Mouse (Mus musculus) hindbrain, embryonic 12.5 days (tissue): ENCODE results near the gene Plac9a. TPM values are rescaled to one million over a fixed set of nuclear protein-coding genes. Genes with fewer than 3 reads are reported as not detected.
"Not testable (repeated sequence)": the region's sequence is repeated elsewhere in the genome, so short reads cannot be mapped to it uniquely, and the experiment has no call there.

Source experiments
- ATAC-seq: fragments of 200-750 bp; cut with Nextera tagmentation; 2 replicates; pipeline ENCODE4 v1.8.0; 2017; ENCODE audit warnings: moderate TSS enrichment; ENCODE audit not compliant: low FRiP score
- H3K27ac ChIP-seq: fragments of 300-500 bp; sonication (generic); 2 replicates; pipeline ENCODE4 v1.5.1; 2016; ENCODE audit warnings: mild to moderate bottlenecking
- H3K27me3 ChIP-seq: fragments of 300-500 bp; sonication (generic); 2 replicates; pipeline ENCODE4 v1.6.1; 2016; ENCODE audit warnings: mild to moderate bottlenecking
- H3K36me3 ChIP-seq: fragments of 300-500 bp; sonication (generic); 2 replicates; pipeline ENCODE4 v1.6.1; 2016; ENCODE audit warnings: mild to moderate bottlenecking
- H3K4me1 ChIP-seq: fragments of 300-500 bp; sonication (generic); 2 replicates; pipeline ENCODE4 v1.6.1; 2016
- H3K4me2 ChIP-seq: fragments of 300-500 bp; sonication (generic); replicated peaks from 2 replicates; pipeline ENCODE4 v1.6.1; 2016; ENCODE audit warnings: mild to moderate bottlenecking
- H3K4me3 ChIP-seq: fragments of 300-500 bp; sonication (generic); 2 replicates; pipeline ENCODE4 v1.5.1; 2016; ENCODE audit warnings: mild to moderate bottlenecking
- H3K9ac ChIP-seq: fragments of 300-500 bp; sonication (generic); 2 replicates; pipeline ENCODE4 v1.6.1; 2016; ENCODE audit warnings: mild to moderate bottlenecking, moderate library complexity
- H3K9me3 ChIP-seq: fragments of 300-500 bp; sonication (generic); replicated peaks from 2 replicates; pipeline ENCODE4 v1.6.1; 2016; ENCODE audit warnings: mild to moderate bottlenecking
- WGBS: fragments of 180-500 bp; shearing (Covaris S2); methylation state at CpG from one replicate; pipeline ENCODE4 v1.1.7; 2016; 5-methylcytosine and 5-hydroxymethylcytosine counted together
- polyA plus RNA-seq: library from polyadenylated mRNA; unstranded; fragments of >200 nt; fragmentation: Nextera tagmentation; extraction: Ambion mirVana; gene quantifications from 2 replicates; pipeline ENCODE4 v1.2.1, GENCODE M21; 2016

Gene Plac9a
- polyA plus RNA-seq, 1 experiment from 2014 or later = not detected

- 54% methylated on average over 3 of the region's 3 CpGs for WGBS
- no peak for ATAC-seq
Observed at GRCm38 (mm10) chr14:25857168-25857621, 45.7 kb downstream of the Plac9a start.

DNA sequence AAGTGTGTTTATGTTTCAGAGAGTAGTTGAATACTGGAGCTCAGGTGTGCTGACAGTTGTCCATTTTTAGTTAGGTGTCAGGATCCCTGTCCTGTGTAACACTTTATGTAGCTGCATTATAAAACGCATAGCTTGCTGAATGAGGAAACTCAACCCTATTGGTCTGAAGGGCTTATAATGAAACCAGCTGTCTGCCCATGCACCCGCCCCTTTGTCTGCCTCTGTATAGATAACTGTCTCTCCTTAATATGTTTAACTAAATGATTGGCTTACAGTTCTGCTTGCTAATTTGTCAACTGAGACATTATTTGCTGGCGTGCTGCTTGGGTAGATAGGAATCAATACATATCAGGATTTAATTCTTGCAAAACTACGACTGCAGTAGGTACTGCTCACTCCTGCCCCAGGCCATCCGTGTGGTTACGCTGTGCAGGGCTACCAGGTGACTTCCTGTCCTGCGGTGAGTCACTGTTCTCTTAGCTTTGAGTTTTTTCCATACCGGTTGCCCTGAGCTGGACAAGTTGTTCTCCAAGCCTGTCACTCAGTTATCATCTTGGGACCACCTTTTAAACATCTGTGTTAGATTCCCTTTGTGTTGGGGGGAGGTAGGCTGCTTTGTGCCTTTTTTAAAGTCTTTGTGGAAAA lies 47.5 kb downstream of the Plac9a start:
- H3K4me3 ChIP-seq = no peak overlapping the region
- no peak overlapping the region for H3K9ac ChIP-seq
- H3K4me2 ChIP-seq = no peak overlapping the region
- H3K27ac ChIP-seq = no peak overlapping the region
- no peaks in the 10 kb centered on the region for H3K27me3 ChIP-seq
- 71% methylated on average over 8 of the region's 8 CpGs for WGBS
- no peaks in the 10 kb centered on the region for H3K36me3 ChIP-seq
- ATAC-seq = no peak
- H3K4me1 ChIP-seq = peaks cover 3% of the 10 kb centered on the region; the same call in 1 of the 2 replicates
- H3K9me3 ChIP-seq = no peaks in the 10 kb centered on the region

More at GRCm38 (mm10) chr14:25857168-25857621, 45.7 kb downstream of the Plac9a start:
- H3K36me3 ChIP-seq = no peaks in the 10 kb centered on the region
- H3K4me1 ChIP-seq = peaks cover 3% of the 10 kb centered on the region; the same call in 1 of the 2 replicates
- H3K4me2 ChIP-seq = no peak overlapping the region
- H3K9ac ChIP-seq = no peak overlapping the region
- no peak overlapping the region for H3K27ac ChIP-seq
- no peaks in the 10 kb centered on the region for H3K27me3 ChIP-seq
- no peak overlapping the region for H3K4me3 ChIP-seq
- no peaks in the 10 kb centered on the region for H3K9me3 ChIP-seq

DNA sequence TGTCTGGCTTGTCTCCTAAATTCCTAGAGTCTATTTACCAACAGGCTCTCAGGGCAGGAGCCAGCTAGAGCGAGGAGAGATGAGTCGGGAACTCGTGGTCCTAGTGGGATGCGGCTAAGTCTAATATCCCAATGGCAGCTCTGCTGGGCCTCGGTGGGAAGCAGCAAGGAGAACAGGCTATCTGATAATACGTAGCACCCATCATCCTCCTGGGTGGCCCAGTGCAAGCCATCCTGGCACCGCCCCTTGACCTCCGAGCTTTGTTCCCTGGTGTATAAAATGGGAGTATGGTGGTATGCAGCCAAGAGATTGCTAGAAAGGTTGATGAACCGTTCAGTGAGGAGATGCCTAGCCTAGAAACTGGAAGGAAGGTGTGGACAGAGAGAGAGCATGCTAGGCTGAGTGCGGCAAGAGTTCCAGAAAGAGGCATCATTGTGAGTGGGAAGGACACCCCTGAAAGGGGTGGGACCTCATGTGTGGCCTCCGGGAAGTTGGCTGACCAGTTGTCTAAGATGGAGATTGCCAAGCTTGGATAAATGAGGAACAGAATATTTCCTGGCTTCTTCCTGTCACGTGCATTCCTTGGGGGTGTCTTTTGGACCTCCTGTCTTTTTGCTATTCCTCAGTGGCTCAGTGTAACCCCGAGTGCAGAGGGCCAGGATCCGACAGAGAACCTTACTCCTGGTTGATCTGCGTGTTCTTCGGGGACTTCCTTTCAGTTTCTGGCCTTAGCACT lies 49.0 kb downstream of the Plac9a start:
- Histone ChIP-seq H3K4me3 (no peak overlapping the region), H3K9ac (no peak overlapping the region), H3K36me3 (no peaks in the 10 kb centered on the region), H3K27ac (no peak overlapping the region), H3K4me1 (peaks cover 3% of the 10 kb centered on the region; the same call in 1 of the 2 replicates), H3K9me3 (no peaks in the 10 kb centered on the region), H3K4me2 (no peak overlapping the region), H3K27me3 (no peaks in the 10 kb centered on the region)
- no peak for ATAC-seq
- 91% methylated on average over 16 of the region's 16 CpGs for whole genome bisulfite sequencing

GRCm38 (mm10) chr14:25853295-25853694 lies 49.6 kb downstream of the Plac9a start:
- 47% methylated on average over 6 of the region's 6 CpGs for WGBS
- Histone ChIP-seq H3K4me1 (peaks cover 3% of the 10 kb centered on the region; the same call in 1 of the 2 replicates), H3K36me3 (no peaks in the 10 kb centered on the region), H3K9ac (no peak overlapping the region), H3K9me3 (no peaks in the 10 kb centered on the region), H3K4me2 (no peak overlapping the region), H3K27me3 (no peaks in the 10 kb centered on the region), H3K27ac (no peak overlapping the region), H3K4me3 (no peak overlapping the region)
- no peak for ATAC-seq

- no peak overlapping the region for H3K4me3 ChIP-seq
- peaks cover 12% of the 10 kb centered on the region for H3K4me1 ChIP-seq
- no peak overlapping the region for H3K9ac ChIP-seq
- WGBS = 83% methylated on average over 11 of the region's 11 CpGs
- H3K9me3 ChIP-seq = no peaks in the 10 kb centered on the region
- H3K4me2 ChIP-seq = no peak overlapping the region
- no peak for ATAC-seq
- no peaks in the 10 kb centered on the region for H3K36me3 ChIP-seq
- H3K27me3 ChIP-seq = no peaks in the 10 kb centered on the region
- H3K27ac ChIP-seq = no peak overlapping the region
Observed at GRCm38 (mm10) chr14:25852121-25852561, 50.8 kb downstream of the Plac9a start.

DNA sequence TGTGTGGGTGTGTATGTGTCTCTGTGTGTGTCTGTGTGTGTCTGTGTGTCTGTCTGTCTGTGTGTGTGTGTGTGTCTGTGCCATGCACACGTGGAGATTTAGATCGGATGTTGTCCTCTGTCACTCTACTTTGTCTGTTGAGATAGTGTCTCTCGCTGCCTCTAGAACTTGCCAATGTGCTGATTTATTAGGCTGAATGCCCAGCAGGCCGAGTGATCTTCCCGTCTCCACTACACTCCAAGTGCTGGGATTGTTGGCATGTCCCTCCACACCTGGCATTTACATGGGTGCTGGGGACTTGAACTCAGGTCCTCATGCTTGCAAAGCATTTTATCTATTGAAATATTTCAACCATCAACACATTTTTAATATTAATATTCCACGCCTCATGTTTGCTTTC lies 51.7 kb downstream of the Plac9a start:
- no peaks in the 10 kb centered on the region for H3K36me3 ChIP-seq
- no peaks in the 10 kb centered on the region for H3K9me3 ChIP-seq
- 76% methylated on average over 6 of the region's 6 CpGs for WGBS
- no peaks in the 10 kb centered on the region; the same call in 1 of the 2 replicates for H3K27me3 ChIP-seq
- H3K9ac ChIP-seq = no peak overlapping the region
- no peak overlapping the region for H3K27ac ChIP-seq
- H3K4me1 ChIP-seq = peaks cover 13% of the 10 kb centered on the region
- no peak overlapping the region for H3K4me2 ChIP-seq
- no peak for ATAC-seq
- H3K4me3 ChIP-seq = no peak overlapping the region

- 91% methylated on average over 2 of the region's 2 CpGs for WGBS
- peaks cover 13% of the 10 kb centered on the region for H3K4me1 ChIP-seq
- no peak for ATAC-seq
- no peaks in the 10 kb centered on the region; the same call in 1 of the 2 replicates for H3K27me3 ChIP-seq
- no peaks in the 10 kb centered on the region for H3K9me3 ChIP-seq
- H3K36me3 ChIP-seq = no peaks in the 10 kb centered on the region
- H3K4me3 ChIP-seq = no peak overlapping the region
- no peak overlapping the region for H3K27ac ChIP-seq
- H3K9ac ChIP-seq = no peak overlapping the region
- H3K4me2 ChIP-seq = no peak overlapping the region
Observed at GRCm38 (mm10) chr14:25850433-25850832, 52.5 kb downstream of the Plac9a start.

DNA sequence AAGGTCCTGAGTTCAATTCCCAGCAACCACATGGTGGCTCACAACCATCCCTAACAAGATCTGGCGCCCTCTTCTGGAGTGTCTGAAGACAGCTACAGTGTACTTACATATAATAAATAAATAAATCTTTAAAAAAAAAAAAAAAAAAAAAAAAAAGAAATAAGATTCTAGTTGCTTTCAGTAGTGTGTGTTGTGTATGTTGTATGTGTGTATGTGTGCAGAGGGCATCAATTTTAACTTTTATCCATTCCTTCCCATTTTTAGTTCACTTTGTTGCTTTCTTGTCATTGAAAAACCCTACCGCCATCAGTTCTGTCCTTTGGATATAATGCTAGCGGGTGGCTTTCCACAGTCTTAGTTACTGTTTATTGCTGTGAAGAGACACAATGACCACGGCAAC lies 54.2 kb downstream of the Plac9a start:
- Histone ChIP-seq H3K27me3 (peaks cover 10% of the 10 kb centered on the region), H3K4me1 (peaks cover 13% of the 10 kb centered on the region)
- not testable (repeated sequence) for H3K9me3 ChIP-seq, ATAC-seq, H3K4me3 ChIP-seq, H3K4me2 ChIP-seq, H3K27ac ChIP-seq, H3K9ac ChIP-seq, H3K36me3 ChIP-seq
- WGBS = 97% methylated on average over 3 of the region's 4 CpGs

- ATAC-seq = no peak
- no peak overlapping the region for H3K9ac ChIP-seq
- WGBS = 77% methylated on average over 6 of the region's 6 CpGs
Observed at GRCm38 (mm10) chr14:25848237-25848636, 54.7 kb downstream of the Plac9a start.

DNA sequence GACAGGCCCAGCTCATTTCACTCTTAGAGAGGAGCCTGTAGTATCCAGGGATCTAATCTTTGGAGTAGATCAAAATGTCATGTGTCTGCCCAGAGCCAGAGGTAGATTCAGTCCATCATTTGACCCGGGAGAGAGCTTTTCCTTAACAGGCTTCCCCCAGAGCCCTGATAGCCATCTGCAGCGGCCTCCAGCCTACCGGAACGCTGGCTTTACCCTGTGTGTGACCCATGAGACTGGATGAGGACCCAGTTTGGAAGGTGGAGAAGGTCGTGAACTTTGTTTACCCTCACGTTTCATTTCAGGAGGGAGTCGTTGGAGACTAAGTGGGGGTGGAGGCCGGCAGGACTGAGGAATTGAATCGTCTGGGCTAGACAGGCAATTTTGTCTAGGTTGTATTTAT lies 55.2 kb downstream of the Plac9a start:
- no peaks in the 10 kb centered on the region for H3K9me3 ChIP-seq
- H3K4me2 ChIP-seq = no peak overlapping the region
- H3K9ac ChIP-seq = 0 out of 2 replicates have a peak overlapping the region, but pooled peaks have one; percentile 13
- H3K4me1 ChIP-seq = peaks cover 11% of the 10 kb centered on the region
- no peak overlapping the region for H3K27ac ChIP-seq
- peaks cover 21% of the 10 kb centered on the region for H3K27me3 ChIP-seq
- H3K36me3 ChIP-seq = no peaks in the 10 kb centered on the region
- 34% methylated on average over 9 of the region's 9 CpGs for WGBS
- H3K4me3 ChIP-seq = no peak overlapping the region
- ATAC-seq = no peak

More at GRCm38 (mm10) chr14:25848237-25848636, 54.7 kb downstream of the Plac9a start:
- Histone ChIP-seq H3K4me1 (peaks cover 11% of the 10 kb centered on the region), H3K36me3 (no peaks in the 10 kb centered on the region), H3K27me3 (peaks cover 15% of the 10 kb centered on the region), H3K9me3 (no peaks in the 10 kb centered on the region), H3K4me3 (no peak overlapping the region), H3K4me2 (no peak overlapping the region), H3K27ac (no peak overlapping the region)

DNA sequence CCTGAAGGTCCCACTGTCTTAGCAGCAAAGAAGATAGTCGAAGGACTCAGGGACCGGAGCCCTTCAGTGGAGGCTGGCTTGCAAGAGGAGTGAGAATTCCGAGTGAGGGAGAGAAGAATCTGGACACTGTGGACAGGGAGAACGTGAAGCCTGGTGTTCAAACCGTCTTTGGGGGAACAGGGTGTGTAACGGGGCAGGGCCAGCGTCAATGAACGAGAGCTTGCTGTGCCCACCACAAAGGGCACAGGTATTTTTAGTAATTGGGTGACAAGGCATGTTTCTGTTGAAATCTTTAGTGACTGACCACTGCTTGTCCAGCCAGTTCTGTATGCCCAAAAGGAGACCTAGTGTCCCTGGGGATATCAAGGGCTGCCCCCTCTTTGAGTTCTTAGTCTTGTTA lies 56.4 kb downstream of the Plac9a start:
- peaks cover 32% of the 10 kb centered on the region for H3K27me3 ChIP-seq
- no peaks in the 10 kb centered on the region for H3K9me3 ChIP-seq
- WGBS = 87% methylated on average over 8 of the region's 8 CpGs
- ATAC-seq = no peak
- no peak overlapping the region for H3K27ac ChIP-seq
- H3K4me1 ChIP-seq = peaks cover 23% of the 10 kb centered on the region
- H3K4me3 ChIP-seq = no peak overlapping the region
- no peak overlapping the region for H3K9ac ChIP-seq
- no peak overlapping the region for H3K4me2 ChIP-seq
- no peaks in the 10 kb centered on the region for H3K36me3 ChIP-seq

- no peak overlapping the region for H3K9ac ChIP-seq
- no peak overlapping the region for H3K4me3 ChIP-seq
- H3K9me3 ChIP-seq = no peaks in the 10 kb centered on the region
- no peaks in the 10 kb centered on the region for H3K36me3 ChIP-seq
- H3K4me1 ChIP-seq = peaks cover 23% of the 10 kb centered on the region
- no peak overlapping the region for H3K27ac ChIP-seq
- WGBS = 90% methylated on average over 6 of the region's 6 CpGs
- no peak for ATAC-seq
- H3K27me3 ChIP-seq = peaks cover 34% of the 10 kb centered on the region
- no peak overlapping the region for H3K4me2 ChIP-seq
Observed at GRCm38 (mm10) chr14:25845832-25846383, 57.0 kb downstream of the Plac9a start.
